8 mouse cellular contexts compared by ENCODE assay signal in genomic region chr2:31887030-31887429, GRCm38 (mm10). TPM values are rescaled to one million over a fixed set of nuclear protein-coding genes. Genes with fewer than 3 reads are reported as not detected.
DNase-seq lines count a peak whose midpoint lies in the region; ATAC-seq and TF ChIP-seq lines count a peak whose summit lies in the region.

Gene Lamc3 (plus strand): TSS chr2:31887291.

- no peak for DNase-seq in ES-E14 (ENCODE audit: low read depth, low spot score)
- peak; percentile 66 to 76 for DNase-seq in adrenal gland, postnatal 36 days
- DNase-seq in gastrocnemius, adult 2 months = peak; percentile 77
- no peak for DNase-seq in layer of hippocampus, adult 8-10 months (ENCODE audit: low spot score in 2 of 2)
- no peak for DNase-seq in frontal cortex, postnatal 36 days (ENCODE audit: low spot score in 2 of 2)

- intact Hi-C loops in gastrocnemius, adult 2 months (cut with DNase I) = no loop called here

- no peaks in the 10 kb centered on the region for H3K9me3 ChIP-seq in ES-E14 (ENCODE audit: control insufficient read depth, insufficient read depth, low read depth, low read length)
- no peaks in the 10 kb centered on the region for H3K9me3 ChIP-seq in intestine, embryonic 16.5 days (ENCODE audit: control insufficient read depth, low read length)
- H3K9me3 ChIP-seq in liver, embryonic 16.5 days (replicated peaks; ENCODE audit: control insufficient read depth, low read length) = no peaks in the 10 kb centered on the region
- no peaks in the 10 kb centered on the region for H3K9me3 ChIP-seq in neural tube, embryonic 14.5 days (ENCODE audit: control insufficient read depth, low read length)

- WGBS in intestine, embryonic 16.5 days = 6% methylated on average over 26 of the region's 26 CpGs
- 6% methylated on average over 26 of the region's 26 CpGs for WGBS in liver, embryonic 16.5 days (ENCODE audit: insufficient replicate concordance)
- 8% methylated on average over 26 of the region's 26 CpGs for WGBS in neural tube, embryonic 14.5 days

- H3K27me3 ChIP-seq in intestine, embryonic 16.5 days (replicated peaks; ENCODE audit: control insufficient read depth, insufficient read depth, low read length) = peaks cover 37% of the 10 kb centered on the region
- H3K27me3 ChIP-seq in liver, embryonic 16.5 days (ENCODE audit: control insufficient read depth, insufficient read depth, low read depth, low read length) = peaks cover 31% of the 10 kb centered on the region
- H3K27me3 ChIP-seq in neural tube, embryonic 14.5 days (ENCODE audit: control insufficient read depth, insufficient read depth, low read length) = peaks cover 30% of the 10 kb centered on the region

- peak within 1 kb of the TSS; percentile 27 to 63; a peak in 3 of 4 replicates for H3K4me3 ChIP-seq in ES-E14 (ENCODE audit: insufficient read depth in 1 of 2, low read depth in 1 of 2, low read length in 2 of 2, poor library complexity in 1 of 2, severe bottlenecking in 1 of 2)
- peak within 1 kb of the TSS; percentile 35 for H3K4me3 ChIP-seq in gastrocnemius, adult 2 months
- peak within 1 kb of the TSS; percentile 32 for H3K4me3 ChIP-seq in intestine, embryonic 16.5 days (ENCODE audit: low read length)
- no peak within 1 kb of the TSS for H3K4me3 ChIP-seq in liver, embryonic 16.5 days (ENCODE audit: low read depth, low read length)
- peak within 1 kb of the TSS; percentile 9 for H3K4me3 ChIP-seq in neural tube, embryonic 14.5 days (ENCODE audit: low read depth, low read length)

- H3K36me3 ChIP-seq in ES-E14 (ENCODE audit: control insufficient read depth, insufficient read depth, low read length, poor library complexity, severe bottlenecking) = no peaks in the 10 kb centered on the region
- no peaks in the 10 kb centered on the region for H3K36me3 ChIP-seq in intestine, embryonic 16.5 days (ENCODE audit: control insufficient read depth, insufficient read depth, low read length)
- H3K36me3 ChIP-seq in liver, embryonic 16.5 days (ENCODE audit: control insufficient read depth, insufficient read depth) = no peaks in the 10 kb centered on the region
- H3K36me3 ChIP-seq in neural tube, embryonic 14.5 days (ENCODE audit: control insufficient read depth, insufficient read depth, low read length) = no peaks in the 10 kb centered on the region

- in situ Hi-C loops in ES-E14 (cut with MboI; ENCODE audit: low sequenced_read_pairs in 2 of 2, unreplicated experiment in 2 of 2) = no loop called here

- peak; percentile 50 for ATAC-seq in intestine, embryonic 16.5 days
- peak; percentile 48 for ATAC-seq in liver, embryonic 16.5 days (ENCODE audit: low read depth)
- ATAC-seq in neural tube, embryonic 14.5 days (ENCODE audit: low read depth) = no peak

- no peaks in the 10 kb centered on the region for H3K4me1 ChIP-seq in ES-E14 (ENCODE audit: control insufficient read depth in 2 of 2, insufficient read depth in 2 of 2, low read length in 2 of 2, poor library complexity in 1 of 2)
- H3K4me1 ChIP-seq in intestine, embryonic 16.5 days (ENCODE audit: control insufficient read depth, insufficient read depth, low read length) = peaks cover 15% of the 10 kb centered on the region; the same call in 1 of the 2 replicates
- H3K4me1 ChIP-seq in liver, embryonic 16.5 days (ENCODE audit: control insufficient read depth, low read depth, low read length) = no peaks in the 10 kb centered on the region
- no peaks in the 10 kb centered on the region for H3K4me1 ChIP-seq in neural tube, embryonic 14.5 days (ENCODE audit: control insufficient read depth, insufficient read depth, low read length)

- H3K9ac ChIP-seq in ES-E14 (ENCODE audit: insufficient read depth, low read depth, low read length, poor library complexity, severe bottlenecking) = peak within 1 kb of the TSS; percentile 58; the same call in 1 of the 2 replicates
- H3K9ac ChIP-seq in intestine, embryonic 16.5 days (ENCODE audit: low read depth, low read length) = peak within 1 kb of the TSS; percentile 26; the same call in 1 of the 2 replicates
- no peak within 1 kb of the TSS for H3K9ac ChIP-seq in liver, embryonic 16.5 days (ENCODE audit: low read depth, low read length)
- no peak within 1 kb of the TSS for H3K9ac ChIP-seq in neural tube, embryonic 14.5 days (replicated peaks; ENCODE audit: low read depth, low read length)

- H3K27ac ChIP-seq in ES-E14 (ENCODE audit: insufficient read depth, low read depth, low read length, poor library complexity, severe bottlenecking) = no peak within 1 kb of the TSS
- no peak within 1 kb of the TSS for H3K27ac ChIP-seq in gastrocnemius, adult 2 months
- no peak within 1 kb of the TSS for H3K27ac ChIP-seq in intestine, embryonic 16.5 days (ENCODE audit: low read length)
- H3K27ac ChIP-seq in liver, embryonic 16.5 days (ENCODE audit: low read length) = no peak within 1 kb of the TSS
- no peak within 1 kb of the TSS for H3K27ac ChIP-seq in neural tube, embryonic 14.5 days (ENCODE audit: low read depth, low read length)

- H3K4me2 ChIP-seq in intestine, embryonic 16.5 days (ENCODE audit: low read depth, low read length) = peak within 1 kb of the TSS; percentile 51
- H3K4me2 ChIP-seq in liver, embryonic 16.5 days (ENCODE audit: low read depth, low read length) = peak within 1 kb of the TSS; percentile 19; the same call in 1 of the 2 replicates
- no peak within 1 kb of the TSS for H3K4me2 ChIP-seq in neural tube, embryonic 14.5 days (ENCODE audit: low read depth, low read length)

- TF ChIP-seq CTCF in gastrocnemius, adult 2 months (IDR thresholded peaks at IDR 0.05) = peak; percentile 64

TF ChIP-seq in ES-E14, 5 proteins besides CTCF, POLR2A, EP300 and RAD21:
- TF ChIP-seq HCFC1 (IDR thresholded peaks at IDR 0.05; ENCODE audit: borderline replicate concordance, insufficient read depth, low read length) (no peak), ZNF384 (IDR thresholded peaks at IDR 0.05; ENCODE audit: low read depth, low read length) (no peak), ZC3H11A (IDR thresholded peaks at IDR 0.05; ENCODE audit: borderline replicate concordance, low read depth, low read length) (no peak), CHD2 (IDR thresholded peaks at IDR 0.05; ENCODE audit: low read depth, low read length) (no peak), MAFK (IDR thresholded peaks at IDR 0.05; ENCODE audit: insufficient read depth, low read depth, low read length) (no peak)

RNA-seq across cellular contexts. Expression of gene Lamc3, which starts in this region (rescaled TPM):
- total RNA-seq in ES-E14 (2012; rRNA removed) = 0.11 and 0.18 TPM in 2 replicates
- 10 to 100 TPM; 13.7 to 20.1 TPM for total RNA-seq in adrenal gland, postnatal 36 days (2021)
- under 1 TPM; 0.11 to 0.82 TPM for total RNA-seq in gastrocnemius, adult 2 months (2021)
- polyA plus RNA-seq in intestine, embryonic 16.5 days (2015; fragmentation: Nextera tagmentation; extraction: Ambion mirVana) = 0.44 and 0.83 TPM in 2 replicates
- polyA plus RNA-seq in liver, embryonic 16.5 days (2015; fragmentation: Nextera tagmentation; extraction: Ambion mirVana) = 0.04 and 0.15 TPM in 2 replicates
- polyA plus RNA-seq in neural tube, embryonic 14.5 days (2014; fragmentation: Nextera tagmentation; extraction: Ambion mirVana) = 0.60 and 4.9 TPM in 2 replicates
- 1 to 10 TPM; 6.2 to 7.0 (median 6.5) TPM for total RNA-seq in layer of hippocampus, adult 8-10 months (2022)

Comparison
In these comparisons a context has a peak if more than half of its experiments do, and no peak if none do; other contexts are left out.
1. Peak in DNase-seq and H3K4me3 ChIP-seq in gastrocnemius, adult 2 months; RNA of the gene not detected or under 1 TPM.
2. Peak in ATAC-seq, H3K4me3 ChIP-seq, H3K9ac ChIP-seq and H3K4me2 ChIP-seq in intestine, embryonic 16.5 days; RNA of the gene not detected or under 1 TPM.
3. Peak in ATAC-seq and H3K4me2 ChIP-seq in liver, embryonic 16.5 days; RNA of the gene not detected or under 1 TPM.
4. DNase-seq: peak in adrenal gland, postnatal 36 days (2 of 2); none in ES-E14 (single experiment), layer of hippocampus, adult 8-10 months (0 of 2) and frontal cortex, postnatal 36 days (0 of 2).